Mouse (Mus musculus) limb, embryonic 12.5 days (tissue): ENCODE data around the gene Amn1. TPM values are rescaled to one million over a fixed set of nuclear protein-coding genes. Genes with fewer than 3 reads are reported as not detected.
"Not testable (repeated sequence)": the region's sequence is repeated elsewhere in the genome, so short reads cannot be mapped to it uniquely, and the experiment has no call there.

Experiments
- ATAC-seq: fragments of 200-750 bp; cut with Nextera tagmentation; 2 replicates; pipeline ENCODE4 v1.8.0; 2017; ENCODE audit warnings: low read depth, moderate TSS enrichment; ENCODE audit not compliant: insufficient number of reproducible peaks, insufficient read depth, low FRiP score, low TSS enrichment
- H3K27ac ChIP-seq: fragments of 300-500 bp; sonication (generic); 2 replicates; pipeline ENCODE4 v1.5.1; 2016; ENCODE audit warnings: mild to moderate bottlenecking, moderate library complexity
- H3K27me3 ChIP-seq: fragments of 300-500 bp; sonication (generic); 2 replicates; pipeline ENCODE4 v1.6.1; 2016; ENCODE audit warnings: mild to moderate bottlenecking, moderate library complexity
- H3K36me3 ChIP-seq: fragments of 300-500 bp; sonication (generic); 2 replicates; pipeline ENCODE4 v1.6.1; 2016; ENCODE audit warnings: mild to moderate bottlenecking, moderate library complexity
- H3K4me1 ChIP-seq: fragments of 300-500 bp; sonication (generic); replicated peaks from 2 replicates; pipeline ENCODE4 v1.6.1; 2016
- H3K4me2 ChIP-seq: fragments of 300-500 bp; sonication (generic); 2 replicates; pipeline ENCODE4 v1.6.1; 2016; ENCODE audit warnings: mild to moderate bottlenecking, moderate library complexity
- H3K4me3 ChIP-seq: fragments of 300-500 bp; sonication (generic); replicated peaks from 2 replicates; pipeline ENCODE4 v1.5.1; 2016; ENCODE audit warnings: mild to moderate bottlenecking
- H3K9ac ChIP-seq: fragments of 300-500 bp; sonication (generic); replicated peaks from 2 replicates; pipeline ENCODE4 v1.6.1; 2016; ENCODE audit warnings: mild to moderate bottlenecking, moderate library complexity
- H3K9me3 ChIP-seq: fragments of 300-500 bp; sonication (generic); 2 replicates; pipeline ENCODE4 v1.6.1; 2016; ENCODE audit warnings: mild to moderate bottlenecking, moderate library complexity
- WGBS: fragments of 180-500 bp; shearing (Covaris S2); methylation state at CpG from one replicate; pipeline ENCODE4 v1.1.7; 2016; 5-methylcytosine and 5-hydroxymethylcytosine counted together
- polyA plus RNA-seq: library from polyadenylated mRNA; unstranded; fragments of >200 nt; fragmentation: Nextera tagmentation; extraction: Ambion mirVana; gene quantifications from 2 replicates; pipeline ENCODE4 v1.2.1, GENCODE M21; 2016

Gene Amn1
- polyA plus RNA-seq, 1 experiment from 2014 or later: 43.3 TPM

- no peak overlapping the region for H3K27ac ChIP-seq
- no peaks in the 10 kb centered on the region for H3K36me3 ChIP-seq
- H3K9ac ChIP-seq: no peak overlapping the region
- no peak overlapping the region for H3K4me2 ChIP-seq
- ATAC-seq: no peak; the same call in 1 of the 2 replicates
- H3K4me3 ChIP-seq: no peak overlapping the region
- H3K27me3 ChIP-seq: no peaks in the 10 kb centered on the region
- no peaks in the 10 kb centered on the region for H3K9me3 ChIP-seq
- WGBS: 6% methylated on average over 5 of the region's 5 CpGs
- H3K4me1 ChIP-seq: peaks cover 12% of the 10 kb centered on the region
These were observed 53.9 kb downstream of the Amn1 start for GRCm38 (mm10) chr6:149134391-149135150.

- Histone ChIP-seq H3K9ac (no peak overlapping the region), H3K4me1 (peaks cover 12% of the 10 kb centered on the region), H3K27ac (no peak overlapping the region), H3K27me3 (no peaks in the 10 kb centered on the region), H3K9me3 (no peaks in the 10 kb centered on the region), H3K4me3 (no peak overlapping the region), H3K36me3 (no peaks in the 10 kb centered on the region), H3K4me2 (no peak overlapping the region)
- no peak for ATAC-seq
- WGBS: 27% methylated on average over 5 of the region's 5 CpGs
These were observed 56.0 kb downstream of the Amn1 start for GRCm38 (mm10) chr6:149132311-149133077.

- WGBS: 27% methylated on average over 3 of the region's 3 CpGs
- no peak for ATAC-seq
- H3K36me3 ChIP-seq: no peaks in the 10 kb centered on the region
- H3K4me1 ChIP-seq: peaks cover 12% of the 10 kb centered on the region
- H3K27ac ChIP-seq: no peak overlapping the region
- no peak overlapping the region for H3K4me2 ChIP-seq
- no peaks in the 10 kb centered on the region for H3K27me3 ChIP-seq
- no peak overlapping the region for H3K9ac ChIP-seq
- H3K9me3 ChIP-seq: no peaks in the 10 kb centered on the region
- H3K4me3 ChIP-seq: no peak overlapping the region
These were observed 57.4 kb downstream of the Amn1 start for GRCm38 (mm10) chr6:149131111-149131510.

GRCm38 (mm10) chr6:149129870-149130269 is 58.6 kb downstream of the Amn1 start, which contains the start of gene Gm10203:
TSS of gene Gm10203 (plus strand) at chr6:149130170.
- not testable (repeated sequence) for H3K4me2 ChIP-seq, H3K4me3 ChIP-seq, H3K9ac ChIP-seq, H3K27me3 ChIP-seq, ATAC-seq, H3K4me1 ChIP-seq, H3K9me3 ChIP-seq, H3K36me3 ChIP-seq, H3K27ac ChIP-seq
- WGBS: 88% methylated on average over 8 of the region's 8 CpGs

GRCm38 (mm10) chr6:149126675-149127074 is 61.8 kb downstream of the Amn1 start:
- no peaks in the 10 kb centered on the region for H3K27me3 ChIP-seq
- 71% methylated on average over 4 of the region's 4 CpGs for WGBS

GRCm38 (mm10) chr6:149123042-149123441 is 65.5 kb downstream of the Amn1 start:
- no peaks in the 10 kb centered on the region for H3K4me1 ChIP-seq
- 96% methylated on average over 3 of the region's 3 CpGs for WGBS
- no peak overlapping the region for H3K4me2 ChIP-seq
- no peak overlapping the region for H3K9ac ChIP-seq
- H3K36me3 ChIP-seq: no peaks in the 10 kb centered on the region
- no peak overlapping the region for H3K4me3 ChIP-seq
- no peaks in the 10 kb centered on the region for H3K27me3 ChIP-seq
- no peaks in the 10 kb centered on the region for H3K9me3 ChIP-seq
- no peak overlapping the region for H3K27ac ChIP-seq
- no peak for ATAC-seq

More at GRCm38 (mm10) chr6:149126675-149127074, 61.8 kb downstream of the Amn1 start:
- Histone ChIP-seq H3K4me3 (no peak overlapping the region), H3K9ac (no peak overlapping the region), H3K4me2 (no peak overlapping the region), H3K36me3 (no peaks in the 10 kb centered on the region), H3K9me3 (no peaks in the 10 kb centered on the region), H3K4me1 (no peaks in the 10 kb centered on the region), H3K27ac (no peak overlapping the region)
- no peak for ATAC-seq

- Histone ChIP-seq H3K4me3 (no peak overlapping the region), H3K27ac (no peak overlapping the region), H3K9ac (no peak overlapping the region), H3K4me2 (no peak overlapping the region), H3K4me1 (no peaks in the 10 kb centered on the region), H3K9me3 (no peaks in the 10 kb centered on the region), H3K27me3 (no peaks in the 10 kb centered on the region), H3K36me3 (no peaks in the 10 kb centered on the region)
- 33% methylated on average over 2 of the region's 2 CpGs for WGBS
- ATAC-seq: no peak
These were observed 68.7 kb downstream of the Amn1 start for GRCm38 (mm10) chr6:149119853-149120252.

DNA sequence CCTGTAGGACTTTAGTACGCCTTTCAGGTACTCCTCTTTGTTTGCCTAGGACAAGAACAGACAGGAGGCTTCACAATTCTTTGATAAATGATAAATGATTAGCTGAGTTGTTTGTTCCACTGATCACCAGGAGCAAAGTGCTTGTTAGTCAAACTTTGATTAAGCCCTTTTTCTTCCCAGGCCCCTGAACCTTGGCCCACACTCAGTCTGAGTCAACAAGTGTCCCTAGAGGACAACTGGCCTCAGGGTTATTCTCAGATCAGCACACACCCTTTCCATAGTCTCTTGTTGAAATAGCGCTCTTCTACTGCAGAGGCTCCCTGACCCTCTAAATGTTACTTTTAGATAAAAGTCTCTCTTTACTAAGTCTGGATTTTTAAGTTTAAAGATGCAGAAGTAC is 69.6 kb downstream of the Amn1 start:
- H3K36me3 ChIP-seq: no peaks in the 10 kb centered on the region
- H3K9ac ChIP-seq: no peak overlapping the region
- no peak overlapping the region for H3K4me2 ChIP-seq
- no peak overlapping the region for H3K27ac ChIP-seq
- no peak for ATAC-seq
- H3K4me3 ChIP-seq: no peak overlapping the region
- H3K27me3 ChIP-seq: no peaks in the 10 kb centered on the region
- no peaks in the 10 kb centered on the region for H3K4me1 ChIP-seq
- 76% methylated on average over 2 of the region's 2 CpGs for WGBS
- no peaks in the 10 kb centered on the region for H3K9me3 ChIP-seq

GRCm38 (mm10) chr6:149116992-149117391 is 71.5 kb downstream of the Amn1 start:
- Histone ChIP-seq H3K9me3 (no peaks in the 10 kb centered on the region), H3K27ac (no peak overlapping the region), H3K4me1 (no peaks in the 10 kb centered on the region), H3K4me3 (no peak overlapping the region), H3K4me2 (no peak overlapping the region), H3K36me3 (no peaks in the 10 kb centered on the region), H3K9ac (no peak overlapping the region), H3K27me3 (no peaks in the 10 kb centered on the region)
- ATAC-seq: no peak

GRCm38 (mm10) chr6:149108909-149109308 is 79.6 kb downstream of the Amn1 start:
- no peaks in the 10 kb centered on the region for H3K4me1 ChIP-seq
- WGBS: 84% methylated on average over 2 of the region's 2 CpGs

GRCm38 (mm10) chr6:149107615-149108014 is 80.9 kb downstream of the Amn1 start:
- no peak for ATAC-seq
- 79% methylated on average over 3 of the region's 3 CpGs for WGBS

More at GRCm38 (mm10) chr6:149108909-149109308, 79.6 kb downstream of the Amn1 start:
- H3K9me3 ChIP-seq: no peaks in the 10 kb centered on the region
- H3K36me3 ChIP-seq: no peaks in the 10 kb centered on the region
- H3K4me2 ChIP-seq: no peak overlapping the region
- no peak overlapping the region for H3K4me3 ChIP-seq
- no peaks in the 10 kb centered on the region for H3K27me3 ChIP-seq
- ATAC-seq: no peak
- H3K9ac ChIP-seq: no peak overlapping the region
- H3K27ac ChIP-seq: no peak overlapping the region

More at GRCm38 (mm10) chr6:149107615-149108014, 80.9 kb downstream of the Amn1 start:
- no peak overlapping the region for H3K9ac ChIP-seq
- no peaks in the 10 kb centered on the region for H3K27me3 ChIP-seq
- H3K4me3 ChIP-seq: no peak overlapping the region
- H3K4me1 ChIP-seq: no peaks in the 10 kb centered on the region
- no peak overlapping the region for H3K27ac ChIP-seq
- no peaks in the 10 kb centered on the region for H3K9me3 ChIP-seq
- no peak overlapping the region for H3K4me2 ChIP-seq
- no peaks in the 10 kb centered on the region for H3K36me3 ChIP-seq
